Mouse (Mus musculus) olfactory bulb, adult 2 months (tissue): ENCODE measurements around the gene Mansc4.

Source experiments
- CTCF ChIP-seq: fragments of 200-500 bp; IDR thresholded peaks from 2 replicates; pipeline ENCODE4 v1.5.1; 2012; ENCODE audit warnings: low read depth, mild to moderate bottlenecking, low read length, moderate library complexity; ENCODE audit not compliant: insufficient read depth
- POLR2A ChIP-seq: fragments of 200-500 bp; IDR thresholded peaks from 2 replicates; pipeline ENCODE4 v1.6.1; 2012; ENCODE audit warnings: mild to moderate bottlenecking, low read depth, low read length, moderate library complexity; ENCODE audit not compliant: insufficient read depth

- no peak for TF ChIP-seq CTCF
- no peak for TF ChIP-seq POLR2A
These were observed 30.9 kb upstream of the Mansc4 start for GRCm38 (mm10) chr6:147117764-147118163.
